Mouse (Mus musculus) macrophage (primary cell): ENCODE measurements around the gene Gm11555. TPM values are rescaled to one million over a fixed set of nuclear protein-coding genes. Genes with fewer than 3 reads are reported as not detected.
"Not testable (repeated sequence)": the region's sequence is repeated elsewhere in the genome, so short reads cannot be mapped to it uniquely, and the experiment has no call there.

Experiments
- H3K27ac ChIP-seq: fragments of 350-480 bp; formaldehyde crosslinking; 2 replicates; pipeline ENCODE4 v1.9.0; 2021
- H3K36me3 ChIP-seq: fragments of 350-480 bp; formaldehyde crosslinking; 2 replicates; pipeline ENCODE4 v1.9.0; 2021; ENCODE audit errors: inconsistent target
- H3K4me3 ChIP-seq: fragments of 350-480 bp; formaldehyde crosslinking; 2 replicates; pipeline ENCODE4 v1.9.0; 2021; ENCODE audit errors: inconsistent target
- H3K79me2 ChIP-seq: fragments of 350-480 bp; formaldehyde crosslinking; 2 replicates; pipeline ENCODE4 v1.9.0; 2021; ENCODE audit errors: inconsistent target
- WGBS: methylation state at CpG from one replicate; pipeline ENCODE4 v1.1.7; 2026; ENCODE audit warnings: inconsistent platforms; ENCODE audit not compliant: missing documents; 5-methylcytosine and 5-hydroxymethylcytosine counted together
- polyA plus RNA-seq: library from polyadenylated mRNA; stranded (reverse); fragments of 250-400 nt; gene quantifications from 3 replicates; pipeline ENCODE4 v1.2.4, GENCODE M21; 2018; ENCODE audit warnings: inconsistent platforms
- total RNA-seq, 78 experiments: library from RNA; depleted of rRNA; stranded (reverse); fragments of 250-400 nt; gene quantifications; 1 replicate in 9 of 78; 2 replicates in 24 of 78; 3 replicates in 43 of 78; 4 replicates in 2 of 78; pipeline ENCODE4 v1.2.4; 2018; ENCODE audit warnings: inconsistent platforms in 56 of 78

The Gm11555 gene
- not detected for total RNA-seq (2018; cell fraction: chromatin; rRNA removed)
- total RNA-seq (2018; cell fraction: cytosol; rRNA removed), result not detected
- total RNA-seq (2018; cell fraction: nucleus; rRNA removed), result not detected
- polyA plus RNA-seq, result not detected in 3 replicates

- Histone ChIP-seq H3K27ac (no peak within 1 kb of the TSS), H3K4me3 (no peak within 1 kb of the TSS), H3K79me2 (no peaks in the 10 kb centered on the region), H3K36me3 (no peaks in the 10 kb centered on the region)
- 96% methylated on average over 2 of the region's 2 CpGs for WGBS
Measured at GRCm38 (mm10) chr11:99650136-99650535, at the start of gene Gm11555. Gene Gm11555, minus strand, starts transcription at chr11:99650236.

- no peaks in the 10 kb centered on the region for H3K79me2 ChIP-seq
- WGBS, result 94% methylated on average over 1 of the region's 1 CpGs
- no peak within 1 kb of the TSS for H3K4me3 ChIP-seq
- no peak within 1 kb of the TSS for H3K27ac ChIP-seq
- H3K36me3 ChIP-seq, result no peaks in the 10 kb centered on the region
Measured at GRCm38 (mm10) chr11:99690463-99690862, 40.4 kb upstream of the Gm11555 start, which contains the start of gene Gm14190. Gene Gm14190, minus strand, starts transcription at chr11:99690740.

GRCm38 (mm10) chr11:99685235-99685634 lies 35.2 kb upstream of the Gm11555 start:
- not testable (repeated sequence) for H3K36me3 ChIP-seq, H3K79me2 ChIP-seq, H3K27ac ChIP-seq, H3K4me3 ChIP-seq
- 91% methylated on average over 1 of the region's 1 CpGs for WGBS

GRCm38 (mm10) chr11:99683481-99683880 lies 33.4 kb upstream of the Gm11555 start:
- Histone ChIP-seq H3K27ac (no peak overlapping the region), H3K79me2 (no peaks in the 10 kb centered on the region), H3K36me3 (no peaks in the 10 kb centered on the region), H3K4me3 (no peak overlapping the region)
- WGBS, result 100% methylated on average over 2 of the region's 2 CpGs

GRCm38 (mm10) chr11:99665860-99666259 lies 15.8 kb upstream of the Gm11555 start, which contains the start of gene Krtap4-6:
Gene Krtap4-6, minus strand, starts transcription at chr11:99665960.
- Histone ChIP-seq H3K79me2 (no peaks in the 10 kb centered on the region), H3K4me3 (no peak within 1 kb of the TSS), H3K27ac (no peak within 1 kb of the TSS), H3K36me3 (no peaks in the 10 kb centered on the region)

- Histone ChIP-seq H3K4me3 (no peak overlapping the region), H3K79me2 (no peaks in the 10 kb centered on the region), H3K36me3 (no peaks in the 10 kb centered on the region), H3K27ac (no peak overlapping the region)
- 78% methylated on average over 10 of the region's 10 CpGs for WGBS
Measured at GRCm38 (mm10) chr11:99662802-99663201, 12.8 kb upstream of the Gm11555 start.

GRCm38 (mm10) chr11:99659256-99659655 lies 9.2 kb upstream of the Gm11555 start:
- no peaks in the 10 kb centered on the region for H3K79me2 ChIP-seq
- no peak overlapping the region for H3K27ac ChIP-seq
- no peaks in the 10 kb centered on the region for H3K36me3 ChIP-seq
- 98% methylated on average over 4 of the region's 4 CpGs for WGBS
- no peak overlapping the region for H3K4me3 ChIP-seq

GRCm38 (mm10) chr11:99658467-99659010 lies 8.5 kb upstream of the Gm11555 start, which contains the start of gene Gm11563:
Gene Gm11563, minus strand, starts transcription at chr11:99658960.
- H3K36me3 ChIP-seq, H3K27ac ChIP-seq, H3K4me3 ChIP-seq, H3K79me2 ChIP-seq: not testable (repeated sequence)
- 48% methylated on average over 9 of the region's 10 CpGs for WGBS

- Histone ChIP-seq H3K36me3 (no peaks in the 10 kb centered on the region), H3K27ac (no peak overlapping the region), H3K79me2 (no peaks in the 10 kb centered on the region), H3K4me3 (no peak overlapping the region)
- 63% methylated on average over 4 of the region's 5 CpGs for WGBS
Measured at GRCm38 (mm10) chr11:99657051-99657450, 7.0 kb upstream of the Gm11555 start.

- WGBS, result 91% methylated on average over 15 of the region's 15 CpGs
- no peak overlapping the region for H3K27ac ChIP-seq
- no peaks in the 10 kb centered on the region for H3K79me2 ChIP-seq
- H3K4me3 ChIP-seq, result no peak overlapping the region
- H3K36me3 ChIP-seq, result no peaks in the 10 kb centered on the region
Measured at GRCm38 (mm10) chr11:99646444-99646843, 3.6 kb downstream of the Gm11555 start.

GRCm38 (mm10) chr11:99644351-99644750 lies 5.7 kb downstream of the Gm11555 start:
- H3K36me3 ChIP-seq, result no peaks in the 10 kb centered on the region
- WGBS, result 79% methylated on average over 3 of the region's 3 CpGs
- H3K4me3 ChIP-seq, result no peak overlapping the region
- H3K27ac ChIP-seq, result no peak overlapping the region
- no peaks in the 10 kb centered on the region for H3K79me2 ChIP-seq

- H3K36me3 ChIP-seq, result not testable (repeated sequence)
- 83% methylated on average over 9 of the region's 9 CpGs for WGBS
Measured at GRCm38 (mm10) chr11:99643635-99644139, 6.3 kb downstream of the Gm11555 start, which contains the start of gene Krtap4-7. Gene Krtap4-7, minus strand, starts transcription at chr11:99644089.

GRCm38 (mm10) chr11:99640926-99641325 lies 9.1 kb downstream of the Gm11555 start:
- WGBS, result 55% methylated on average over 1 of the region's 1 CpGs
- H3K4me3 ChIP-seq, result no peak overlapping the region
- H3K27ac ChIP-seq, result no peak overlapping the region
- no peaks in the 10 kb centered on the region for H3K36me3 ChIP-seq
- H3K79me2 ChIP-seq, result no peaks in the 10 kb centered on the region

More at GRCm38 (mm10) chr11:99643635-99644139, 6.3 kb downstream of the Gm11555 start, which contains the start of gene Krtap4-7:
- H3K27ac ChIP-seq, H3K4me3 ChIP-seq, H3K79me2 ChIP-seq: not testable (repeated sequence)

GRCm38 (mm10) chr11:99637086-99637485 lies 12.9 kb downstream of the Gm11555 start:
- H3K27ac ChIP-seq, result no peak overlapping the region
- no peaks in the 10 kb centered on the region for H3K79me2 ChIP-seq
- H3K4me3 ChIP-seq, result no peak overlapping the region
- no peaks in the 10 kb centered on the region for H3K36me3 ChIP-seq
- WGBS, result 71% methylated on average over 1 of the region's 1 CpGs

- no peak within 1 kb of the TSS for H3K4me3 ChIP-seq
- no peaks in the 10 kb centered on the region for H3K36me3 ChIP-seq
- no peak within 1 kb of the TSS for H3K27ac ChIP-seq
- H3K79me2 ChIP-seq, result no peaks in the 10 kb centered on the region
- 51% methylated on average over 8 of the region's 8 CpGs for WGBS
Measured at GRCm38 (mm10) chr11:99634653-99635134, 15.3 kb downstream of the Gm11555 start, which contains the start of gene Krtap4-2. Gene Krtap4-2, minus strand, starts transcription at chr11:99635084.
